Mouse (Mus musculus) yolk sac, embryonic 10.5 days (tissue): ENCODE data around the gene Rab37.

Experiments
- DNase-seq: peaks from one replicate; pipeline ENCODE4 v3.0.0-alpha.2; 2017; ENCODE audit warnings: low spot score

Gene Rab37

DNA sequence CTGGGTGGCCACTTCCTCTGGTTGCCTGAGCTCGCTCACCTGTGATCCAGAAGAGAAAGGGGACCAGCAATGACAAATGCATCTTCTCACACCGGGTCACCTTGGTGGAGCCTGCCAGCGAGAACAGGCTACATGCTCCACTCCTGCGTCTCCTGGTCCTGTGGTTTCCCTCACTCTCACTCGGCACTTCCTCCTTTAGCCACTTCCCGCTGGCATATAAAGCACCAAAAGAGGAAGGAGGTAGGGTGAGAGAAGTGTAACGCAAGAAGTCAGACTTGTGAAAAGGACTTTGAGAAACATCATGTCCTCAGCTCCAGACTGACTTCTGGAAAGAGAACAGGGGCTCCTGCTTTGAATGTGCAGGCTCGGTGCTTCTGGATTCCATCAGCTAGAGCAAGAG is 42.6 kb downstream of the Rab37 start, which contains the start of gene Cd300lf:
Gene Cd300lf, minus strand, starts transcription at position 193 of the 400 bp plus-strand sequence.
- no peak for DNase-seq

DNA sequence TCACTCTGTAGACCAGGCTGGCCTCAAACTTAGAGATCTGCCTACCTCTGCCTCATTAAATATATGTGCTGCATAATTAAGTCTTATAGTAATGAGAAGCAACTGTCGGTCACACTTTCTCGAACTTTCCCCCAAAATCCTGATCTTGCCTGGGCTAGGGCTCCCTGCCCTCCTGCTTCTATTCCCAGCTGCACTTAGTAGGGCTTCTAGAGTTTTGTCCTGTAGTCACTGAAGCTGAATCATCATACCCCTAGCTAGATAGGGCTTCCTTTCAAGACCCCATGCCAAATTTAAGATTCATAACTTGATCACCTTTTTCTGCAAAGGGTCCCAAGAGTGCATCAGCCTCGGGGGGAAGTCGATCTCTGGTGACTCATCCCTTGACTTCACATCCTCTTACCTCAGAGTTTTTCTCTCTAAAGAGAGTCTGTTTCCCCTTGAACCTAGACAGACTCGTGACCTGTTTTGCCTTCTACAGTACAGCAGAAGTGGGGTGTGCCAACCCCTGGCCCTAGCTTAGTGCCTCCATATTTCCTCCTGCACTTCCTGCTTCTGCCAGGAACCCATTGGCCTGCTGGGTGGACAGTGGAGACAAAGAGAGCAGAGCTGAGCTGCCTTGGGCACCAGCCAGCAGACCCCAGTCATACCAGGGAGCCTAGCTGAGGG is 47.5 kb downstream of the Rab37 start:
- DNase-seq = no peak

DNA sequence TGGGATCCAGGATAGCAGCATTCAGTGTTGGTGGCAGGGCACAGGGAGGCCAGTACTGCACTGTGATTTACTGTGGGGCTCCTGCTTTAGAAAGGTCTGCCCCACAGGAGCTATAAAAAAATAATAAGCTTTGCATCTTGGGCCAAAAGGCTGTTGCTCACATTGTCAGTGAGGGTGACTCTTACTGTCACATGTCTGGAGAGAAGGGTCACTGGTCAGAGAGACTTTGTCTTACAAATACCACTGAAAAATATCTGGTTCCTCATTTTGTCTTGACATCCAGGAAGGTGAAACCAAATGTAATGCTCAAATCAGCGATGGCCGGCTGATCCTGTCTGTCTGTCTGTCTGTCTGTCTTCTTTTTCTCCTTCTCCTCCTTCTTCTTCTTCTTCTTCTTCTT is 50.7 kb downstream of the Rab37 start:
- no peak for DNase-seq

DNA sequence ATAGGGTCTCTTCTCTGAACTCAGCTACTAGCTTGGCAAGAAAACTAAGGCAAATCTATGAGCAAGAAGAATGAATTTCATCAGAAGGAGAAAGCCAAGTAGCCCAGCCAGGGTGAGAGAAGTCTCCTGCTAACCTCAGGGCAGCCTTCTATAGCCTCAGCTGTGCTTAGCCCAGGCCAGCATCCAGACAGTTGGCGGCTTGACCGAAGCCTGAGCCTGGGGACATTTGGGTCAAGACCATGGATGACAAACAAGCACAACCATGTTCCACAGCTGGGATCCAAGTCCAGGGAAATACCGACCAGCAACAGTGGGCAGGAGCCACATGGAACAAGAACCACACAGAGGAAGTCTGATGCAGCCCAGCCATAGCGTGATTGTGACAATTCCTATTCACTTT is 56.6 kb downstream of the Rab37 start:
- DNase-seq = no peak

DNA sequence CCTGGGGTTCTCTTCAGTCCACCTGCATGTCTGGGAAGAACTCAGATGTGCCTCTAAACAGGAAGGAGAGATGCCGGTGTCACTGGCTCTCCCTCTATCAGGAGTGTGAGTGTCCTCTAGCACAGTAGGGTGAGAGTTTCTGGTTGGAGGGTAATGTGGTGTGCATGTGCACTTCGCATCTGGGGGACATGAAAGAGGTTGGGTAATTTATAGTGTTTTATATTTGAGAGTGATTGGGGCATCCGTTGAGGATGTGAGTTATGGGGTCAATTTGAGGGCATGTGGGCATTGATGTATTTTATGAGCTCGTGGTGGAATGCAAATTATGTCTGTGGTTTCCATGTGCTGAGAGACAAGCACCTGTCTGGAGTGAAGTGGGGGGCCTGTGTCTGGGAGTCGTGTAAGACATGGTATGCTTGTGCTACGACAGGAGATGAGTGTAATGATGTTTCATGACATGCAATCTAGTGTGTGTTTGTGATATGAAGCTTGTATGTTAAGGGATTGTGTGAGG is 59.6 kb downstream of the Rab37 start:
- no peak for DNase-seq

DNA sequence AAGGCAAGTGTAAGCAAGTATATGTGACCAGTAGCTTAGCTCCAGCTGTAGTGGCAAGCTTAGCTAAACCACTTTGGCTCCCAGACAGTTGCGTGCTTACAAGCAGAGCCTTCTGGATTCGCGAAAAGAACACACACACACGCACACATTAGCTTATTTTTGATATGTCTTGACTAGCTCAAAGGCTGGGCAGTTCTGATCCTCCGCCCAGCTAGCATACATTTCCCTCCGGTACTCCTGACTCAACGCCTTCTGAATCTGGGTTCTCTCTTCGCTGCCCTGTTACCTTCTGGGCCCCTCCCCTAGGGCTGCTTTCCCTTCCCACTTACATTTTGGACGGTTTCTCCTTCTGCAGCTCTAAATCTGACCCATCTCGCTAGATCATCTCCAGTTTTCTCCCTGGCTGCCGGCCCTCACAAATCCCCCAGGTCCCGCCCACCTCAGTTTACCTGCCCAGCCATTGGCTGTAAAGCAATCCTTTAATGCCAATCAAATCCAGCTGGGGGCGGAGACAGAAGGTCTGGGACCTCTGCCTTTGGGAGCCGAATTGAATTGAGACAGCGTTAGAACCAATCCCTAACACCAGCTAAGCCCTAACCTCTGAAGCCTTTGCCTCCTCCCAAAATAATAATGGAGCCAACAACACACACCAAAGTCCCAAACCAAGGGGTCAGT is 60.7 kb downstream of the Rab37 start:
- peak; percentile 80 for DNase-seq

DNA sequence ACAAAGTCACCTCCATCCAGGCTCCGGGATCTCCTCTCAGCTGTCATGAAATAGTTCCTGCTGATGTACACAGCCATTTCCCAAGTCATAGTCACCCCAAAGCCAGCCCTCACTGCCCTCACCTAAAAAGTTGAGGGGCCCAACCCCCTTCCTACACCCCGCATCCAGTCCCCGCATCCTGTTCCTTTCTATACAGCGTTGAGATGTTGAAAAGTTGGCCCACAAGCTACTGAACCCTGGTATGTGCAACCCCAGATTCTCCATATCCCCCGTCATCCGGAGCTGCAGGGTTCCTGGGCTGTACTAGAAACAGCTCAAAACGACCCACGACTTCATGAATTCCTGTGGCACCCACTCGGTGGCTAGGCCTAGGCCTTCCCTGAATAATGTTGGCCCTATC is 61.9 kb downstream of the Rab37 start:
- DNase-seq = no peak

DNA sequence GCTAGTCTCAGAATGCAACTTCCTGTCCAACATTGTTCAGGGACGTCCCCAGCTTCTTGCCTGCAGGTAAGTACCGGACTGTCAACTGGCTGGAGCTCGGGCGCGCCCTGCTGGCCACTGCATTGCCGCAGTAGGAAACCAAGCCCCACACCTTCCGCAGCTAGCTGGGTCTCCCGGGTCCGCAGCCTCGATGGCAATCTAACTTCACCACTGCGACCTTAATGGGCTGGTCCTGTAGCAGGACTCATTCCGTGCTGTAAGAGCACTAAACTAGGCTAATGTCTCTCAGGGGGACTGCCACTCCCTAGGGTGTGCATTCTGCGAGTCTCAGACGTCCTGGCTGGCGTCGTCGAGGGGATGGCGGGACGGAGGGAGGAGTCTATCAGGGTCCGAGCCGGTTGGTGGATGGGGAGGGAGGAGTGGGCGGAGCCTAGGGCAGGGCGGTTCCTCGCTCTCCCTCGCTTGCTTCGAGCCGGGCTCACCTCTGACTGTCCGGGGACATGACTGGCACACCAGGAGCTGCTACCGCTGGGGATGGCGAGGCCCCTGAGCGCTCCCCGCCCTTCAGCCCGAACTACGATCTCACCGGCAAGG is 62.6 kb downstream of the Rab37 start:
- peak; percentile 84 for DNase-seq

DNA sequence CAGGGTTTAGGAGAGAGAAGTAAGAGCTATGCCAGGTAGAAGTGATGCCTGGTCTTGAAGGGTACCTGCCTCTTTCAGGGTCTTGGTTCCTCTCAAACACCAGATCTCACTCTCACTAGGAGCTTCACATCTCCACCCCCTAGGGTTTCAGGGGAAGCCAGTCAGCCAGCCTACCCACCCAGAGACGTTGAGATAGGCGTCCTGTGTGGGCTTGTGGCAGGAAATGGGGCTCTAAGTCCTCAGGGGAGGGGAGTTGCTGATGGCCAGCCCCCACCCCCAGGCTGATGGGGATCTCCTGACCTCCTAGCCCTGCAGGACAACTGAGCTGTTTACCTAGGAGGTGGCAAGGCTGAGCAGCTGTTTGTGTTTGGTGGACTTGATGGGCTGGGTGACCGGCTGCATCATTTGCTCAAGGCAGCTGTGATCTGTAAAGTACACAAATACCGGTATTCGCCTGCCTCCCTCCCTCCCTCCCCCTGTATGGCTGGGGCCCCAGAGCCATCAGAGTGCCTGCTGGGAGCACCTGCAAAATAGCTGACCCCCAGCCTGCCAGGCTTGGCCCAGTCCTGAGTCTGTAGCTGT is 63.9 kb downstream of the Rab37 start:
- peak; percentile 62 for DNase-seq

DNA sequence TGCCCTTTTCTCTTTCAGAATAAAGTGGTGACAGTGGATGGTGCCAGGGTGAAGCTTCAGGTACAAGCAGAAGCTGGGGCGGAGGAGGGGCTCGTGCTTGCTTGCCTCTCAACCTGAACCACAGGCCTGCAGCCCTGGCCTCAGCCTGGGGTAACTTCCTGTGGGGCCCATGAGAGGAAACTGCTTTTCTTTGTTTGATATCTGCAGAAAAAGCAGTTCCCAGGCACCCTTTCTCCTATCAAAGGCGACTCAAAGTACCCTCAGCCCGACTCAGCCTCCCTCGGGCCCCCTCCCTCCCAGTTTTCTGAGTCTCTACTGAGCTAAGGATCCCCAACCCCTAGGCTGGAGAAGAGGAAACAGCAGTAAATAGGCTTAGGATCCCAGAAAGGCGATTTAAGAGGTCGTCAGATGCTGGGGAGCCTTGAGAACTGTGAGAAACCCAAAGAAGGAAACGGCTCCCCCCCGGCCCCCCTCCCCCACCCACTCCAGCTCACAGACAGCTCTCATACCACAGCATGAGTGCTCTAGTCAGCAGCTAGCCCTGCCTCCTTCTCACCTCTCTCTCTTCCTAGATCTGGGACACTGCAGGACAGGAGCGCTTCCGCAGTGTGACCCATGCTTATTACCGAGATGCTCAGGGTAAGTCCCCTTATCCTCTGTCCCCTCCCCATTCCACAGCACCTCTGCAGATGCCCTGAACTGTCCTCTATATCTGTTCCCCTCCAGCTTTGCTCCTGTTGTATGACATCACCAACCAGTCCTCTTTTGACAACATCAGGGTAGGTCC is 66.9 kb downstream of the Rab37 start:
- DNase-seq = peak; percentile 3

DNA sequence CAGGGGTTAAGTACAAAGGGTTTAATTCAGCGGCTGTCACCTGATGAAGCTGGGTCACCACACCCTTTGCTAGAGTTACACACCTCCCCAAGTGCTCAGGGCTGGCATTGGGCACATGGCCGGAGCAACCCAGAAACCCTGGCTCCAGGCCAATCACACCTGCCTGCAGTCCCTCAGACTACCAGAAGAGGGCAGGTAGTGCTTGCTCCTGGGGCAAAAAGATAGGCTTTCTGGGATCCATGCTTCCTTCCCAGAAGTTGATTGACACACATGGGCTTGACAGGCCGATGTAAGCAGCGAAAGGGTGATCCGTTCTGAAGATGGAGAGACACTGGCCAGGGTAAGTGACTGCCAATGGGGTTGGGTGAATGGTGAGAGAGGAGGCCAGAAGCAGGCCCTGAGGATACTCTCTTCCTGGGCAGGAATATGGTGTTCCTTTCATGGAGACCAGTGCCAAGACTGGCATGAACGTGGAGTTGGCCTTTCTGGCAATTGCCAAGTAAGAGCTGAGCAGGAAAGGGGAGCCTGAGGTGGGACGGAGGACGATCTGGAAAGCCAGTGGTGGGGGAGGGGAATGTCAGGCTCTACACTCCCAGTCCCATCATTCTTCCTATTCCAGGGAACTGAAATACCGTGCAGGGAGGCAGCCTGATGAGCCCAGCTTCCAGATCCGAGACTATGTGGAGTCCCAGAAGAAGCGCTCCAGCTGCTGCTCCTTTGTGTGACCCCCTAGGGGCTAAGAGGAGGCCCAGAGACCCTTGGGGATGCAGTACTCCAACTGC is 69.0 kb downstream of the Rab37 start:
- DNase-seq = peak; percentile 27

DNA sequence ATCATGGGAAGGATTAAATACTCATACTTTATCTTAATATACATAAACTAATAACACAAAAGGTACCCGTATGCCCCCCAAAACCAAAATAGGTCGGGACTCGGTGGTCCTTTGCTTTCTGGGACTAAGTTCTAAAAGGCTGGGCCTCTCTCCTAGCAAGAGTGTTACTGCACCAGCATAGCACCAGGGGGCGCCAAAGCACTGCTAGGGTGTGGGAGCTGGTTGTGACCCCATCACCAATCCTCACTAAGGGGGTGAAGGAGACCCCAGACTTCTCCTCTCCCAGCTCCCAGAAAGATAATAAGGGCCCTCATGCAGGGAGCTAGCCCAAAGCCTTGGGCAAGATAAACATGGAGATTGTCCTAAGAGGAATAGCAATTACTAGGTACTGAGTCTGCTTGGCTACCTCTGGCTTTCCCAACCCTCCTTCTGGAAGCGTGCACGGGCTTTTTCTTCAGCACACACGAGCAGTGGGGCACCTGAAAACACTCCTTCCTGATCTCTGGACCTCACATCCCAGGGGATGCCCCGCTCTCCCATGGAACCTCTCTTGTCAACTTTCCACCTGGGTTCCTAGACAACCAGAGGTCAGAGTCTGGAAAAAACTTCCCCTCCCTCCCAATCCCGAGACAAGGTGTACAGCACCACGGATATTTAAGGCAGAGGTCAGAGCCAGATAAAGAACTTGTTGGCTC is 69.8 kb downstream of the Rab37 start:
- DNase-seq = peak; percentile 72

DNA sequence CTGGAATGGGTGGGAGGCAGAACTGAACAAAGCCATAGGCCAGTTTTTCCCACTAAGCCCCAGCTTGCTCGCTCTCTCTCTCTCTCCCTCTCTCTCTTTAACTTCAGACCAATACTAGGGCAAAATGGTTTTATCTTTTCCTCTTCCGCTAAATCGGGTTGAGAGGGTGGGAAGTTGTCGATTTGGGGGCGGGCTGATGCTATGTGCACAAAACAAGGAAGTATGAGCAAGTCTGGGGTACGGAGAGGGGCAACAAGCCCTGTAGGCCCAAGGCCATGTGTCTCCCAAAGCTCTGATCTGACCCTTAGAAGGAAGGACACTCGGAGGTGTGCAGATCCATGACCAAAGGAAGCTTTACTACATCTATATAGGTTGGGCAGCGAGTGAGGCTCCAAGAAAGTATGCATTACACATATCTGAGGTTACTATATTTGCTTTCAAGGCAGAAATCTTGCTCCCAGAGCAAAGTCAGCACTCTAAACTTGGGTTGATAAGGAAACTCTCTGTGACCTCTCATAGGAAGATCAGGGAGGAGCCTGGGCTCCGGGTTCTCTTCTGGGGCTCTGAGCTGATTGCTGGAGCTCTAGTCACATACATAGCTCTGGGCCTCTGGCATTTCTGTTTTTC is 70.5 kb downstream of the Rab37 start:
- DNase-seq = peak; percentile 46

DNA sequence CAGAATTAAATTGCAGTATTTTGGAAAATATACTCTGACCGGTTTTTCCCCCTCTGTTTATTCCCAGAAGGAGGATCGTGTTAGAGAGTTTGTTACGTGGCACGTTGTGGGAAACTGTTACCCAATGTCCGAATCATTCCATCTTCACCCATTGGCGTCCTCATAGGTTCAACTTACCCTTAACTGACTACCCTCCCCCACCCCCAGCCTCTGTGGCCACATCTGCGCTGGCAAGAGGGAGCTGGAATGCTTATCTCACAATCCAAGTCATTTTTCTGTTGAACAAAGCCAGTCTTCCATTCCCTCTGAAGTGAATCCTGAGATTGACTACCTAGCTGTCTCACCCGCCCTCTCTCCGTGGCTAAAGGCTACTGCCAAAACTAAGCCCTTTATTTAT is 71.0 kb downstream of the Rab37 start:
- no peak for DNase-seq

DNA sequence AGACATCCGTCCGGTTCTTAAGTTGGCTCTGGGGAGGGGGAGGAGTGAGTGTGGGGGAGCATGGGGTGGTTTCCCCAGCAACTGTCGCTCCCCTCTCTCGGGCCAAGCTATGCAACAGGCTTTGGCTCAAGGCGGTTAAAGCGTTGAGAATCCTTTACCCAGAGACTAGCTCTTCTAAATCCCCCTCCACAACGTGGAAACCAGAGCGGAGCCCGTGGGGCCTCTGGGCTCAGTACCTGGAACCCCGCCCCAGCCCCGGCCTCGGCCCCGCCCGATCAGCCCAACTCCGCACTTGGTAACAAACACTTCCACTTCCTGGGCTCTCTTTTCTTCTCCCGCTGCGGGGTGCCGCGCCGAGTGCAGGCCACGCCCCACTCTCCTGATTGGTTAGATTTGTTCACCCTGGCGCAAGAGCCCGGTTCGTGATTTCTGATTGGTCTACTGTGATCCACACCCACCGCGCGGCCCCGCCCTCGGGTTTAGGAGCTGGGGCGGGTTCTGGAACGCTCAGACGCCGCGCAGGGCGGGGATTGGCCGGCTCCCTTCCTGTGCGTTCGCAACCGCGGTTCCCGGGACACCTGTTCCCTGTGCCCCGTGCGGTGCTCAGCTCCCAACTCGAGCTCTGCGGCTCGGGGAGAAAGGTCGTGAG is 71.7 kb downstream of the Rab37 start, which contains the start of gene Slc9a3r1:
Gene Slc9a3r1, plus strand, starts transcription at position 510 of the 649 bp plus-strand sequence.
- peak; percentile 99 for DNase-seq

DNA sequence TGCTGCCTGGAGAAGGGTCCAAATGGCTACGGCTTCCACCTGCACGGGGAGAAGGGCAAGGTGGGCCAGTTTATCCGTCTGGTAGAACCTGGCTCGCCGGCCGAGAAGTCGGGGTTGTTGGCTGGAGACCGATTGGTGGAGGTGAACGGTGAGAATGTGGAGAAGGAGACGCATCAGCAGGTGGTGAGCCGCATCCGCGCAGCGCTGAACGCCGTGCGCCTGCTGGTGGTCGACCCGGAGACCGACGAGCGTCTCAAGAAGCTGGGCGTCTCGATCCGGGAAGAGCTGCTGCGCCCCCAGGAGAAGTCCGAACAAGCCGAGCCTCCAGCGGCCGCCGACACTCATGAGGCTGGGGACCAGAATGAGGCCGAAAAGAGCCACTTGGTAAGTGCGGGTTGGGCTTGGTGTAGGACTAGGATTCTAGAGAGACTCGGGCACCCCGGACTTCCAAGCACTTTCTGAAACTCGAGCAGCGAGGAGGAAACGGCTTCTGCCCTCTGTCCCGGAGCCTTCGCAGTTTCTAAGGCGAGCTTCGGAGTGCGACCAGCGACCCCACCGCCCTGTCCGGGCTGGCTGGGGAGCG is 72.4 kb downstream of the Rab37 start:
- DNase-seq = no peak

DNA sequence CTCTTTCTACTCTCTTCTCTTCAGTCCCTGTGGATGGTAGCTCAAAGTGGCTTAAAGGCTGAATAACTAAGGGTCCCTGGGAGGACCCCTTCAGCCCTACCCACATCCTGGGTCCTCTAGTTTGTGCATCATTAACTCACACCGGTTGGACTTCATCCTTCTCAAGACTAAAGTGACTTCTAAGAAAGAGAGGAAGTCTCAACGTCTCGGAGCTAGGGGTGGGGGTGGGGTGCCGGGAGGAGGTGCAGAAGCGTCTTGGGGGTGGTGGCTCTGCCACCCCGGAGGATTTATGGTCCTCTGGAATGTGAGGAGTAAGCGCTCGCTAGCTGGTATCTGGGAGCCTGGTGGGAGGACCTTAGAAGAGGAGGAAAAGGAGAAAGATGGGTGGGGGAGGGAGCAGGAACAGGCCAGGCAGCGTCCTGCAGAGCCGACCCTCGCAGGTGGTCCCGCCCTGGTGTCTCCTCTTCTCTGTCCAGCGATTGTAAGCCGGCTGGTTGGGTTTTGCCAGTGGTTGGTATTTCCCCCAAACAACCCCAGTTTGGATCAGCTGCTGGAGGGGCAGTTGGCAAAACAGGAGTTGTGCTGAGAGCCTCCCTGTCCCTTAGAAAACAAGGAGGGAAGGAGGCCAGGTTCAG is 73.2 kb downstream of the Rab37 start:
- DNase-seq = peak; percentile 88

DNA sequence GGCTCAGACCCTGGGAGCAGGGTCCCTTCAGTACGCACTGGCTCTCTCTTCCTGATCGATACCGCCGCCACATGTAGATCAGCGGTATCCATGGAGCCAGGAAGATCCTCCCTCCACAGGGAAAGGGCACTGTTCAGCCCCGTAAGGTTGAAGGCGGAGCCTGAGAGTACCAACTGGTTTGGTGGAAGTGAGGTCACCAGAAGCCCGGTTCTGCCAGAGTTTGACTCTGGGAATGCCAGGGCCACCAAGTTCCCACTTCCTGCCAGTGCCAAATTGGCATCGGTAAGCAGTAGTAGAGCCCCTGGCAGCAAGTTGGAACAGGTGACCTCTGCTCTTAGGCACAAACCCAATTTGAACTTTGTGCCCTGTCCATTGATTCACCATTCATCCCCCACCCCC is 73.7 kb downstream of the Rab37 start:
- DNase-seq = peak; percentile 83

DNA sequence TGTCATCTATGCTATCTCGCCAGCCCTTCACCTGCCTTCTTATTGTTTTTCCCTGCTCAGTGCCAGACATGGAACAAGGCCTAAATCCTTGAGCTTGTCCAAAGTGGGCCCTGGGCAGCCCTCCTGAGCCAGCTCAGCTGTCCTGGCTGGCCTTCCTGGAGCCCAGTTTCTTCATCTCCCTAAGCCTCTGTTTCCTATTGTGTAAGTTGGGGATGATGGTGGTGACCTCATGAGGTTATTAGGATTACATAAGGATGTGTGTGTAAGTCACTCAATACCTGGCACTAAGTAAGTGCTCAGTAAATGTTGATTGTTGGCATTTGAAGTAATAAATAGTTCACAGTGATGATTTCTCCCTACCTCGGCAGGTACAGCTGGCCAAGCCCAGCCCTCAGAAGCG is 75.5 kb downstream of the Rab37 start:
- no peak for DNase-seq
